Mouse (Mus musculus) brain, embryonic 14.5 days (tissue): ENCODE measurements around the gene Arhgef2.

Experiments
- CTCF ChIP-seq: fragments of 200-500 bp; IDR thresholded peaks from 2 replicates; pipeline ENCODE4 v1.5.1; 2012; ENCODE audit warnings: inconsistent platforms, mild to moderate bottlenecking, moderate library complexity, borderline replicate concordance; ENCODE audit not compliant: insufficient read depth, insufficient read length; ENCODE audit errors: extremely low read depth
- POLR2A ChIP-seq: fragments of 200-500 bp; IDR thresholded peaks from 2 replicates; pipeline ENCODE4 v1.6.1; 2012; ENCODE audit warnings: mild to moderate bottlenecking, inconsistent platforms, borderline replicate concordance; ENCODE audit not compliant: poor library complexity, insufficient read depth, insufficient read length, severe bottlenecking; ENCODE audit errors: extremely low read depth

- TF ChIP-seq POLR2A (no peak), CTCF (no peak)
Observed at GRCm38 (mm10) chr3:88636555-88636986, 30.8 kb downstream of the Arhgef2 start.
